Mouse (Mus musculus) forebrain, embryonic 12.5 days (tissue): Measurements from ENCODE around the gene Gpc5. TPM values are rescaled to one million over a fixed set of nuclear protein-coding genes. Genes with fewer than 3 reads are reported as not detected.
A peak's percentile ranks its signal among the peaks of the same experiment; 100 is the strongest.

Source experiments
- ATAC-seq: fragments of 200-750 bp; cut with Nextera tagmentation; 2 replicates; pipeline ENCODE4 v1.8.0; 2017; ENCODE audit warnings: moderate TSS enrichment; ENCODE audit not compliant: low FRiP score
- H3K27ac ChIP-seq: fragments of 300-500 bp; sonication (generic); 2 replicates; pipeline ENCODE4 v1.5.1; 2016; ENCODE audit warnings: mild to moderate bottlenecking
- H3K27me3 ChIP-seq: fragments of 300-500 bp; sonication (generic); 2 replicates; pipeline ENCODE4 v1.6.1; 2016; ENCODE audit warnings: mild to moderate bottlenecking
- H3K36me3 ChIP-seq: fragments of 300-500 bp; sonication (generic); replicated peaks from 2 replicates; pipeline ENCODE4 v1.6.1; 2016; ENCODE audit warnings: mild to moderate bottlenecking
- H3K4me1 ChIP-seq: fragments of 300-500 bp; sonication (generic); 2 replicates; pipeline ENCODE4 v1.6.1; 2016
- H3K4me2 ChIP-seq: fragments of 300-500 bp; sonication (generic); 2 replicates; pipeline ENCODE4 v1.6.1; 2016; ENCODE audit warnings: mild to moderate bottlenecking, moderate library complexity
- H3K4me3 ChIP-seq: fragments of 300-500 bp; sonication (generic); replicated peaks from 2 replicates; pipeline ENCODE4 v1.5.1; 2016; ENCODE audit warnings: mild to moderate bottlenecking
- H3K9ac ChIP-seq: fragments of 300-500 bp; sonication (generic); 2 replicates; pipeline ENCODE4 v1.6.1; 2016; ENCODE audit warnings: mild to moderate bottlenecking
- H3K9me3 ChIP-seq: fragments of 300-500 bp; sonication (generic); 2 replicates; pipeline ENCODE4 v1.6.1; 2016
- WGBS: fragments of 180-500 bp; shearing (Covaris S2); methylation state at CpG from one replicate; pipeline ENCODE4 v1.1.7; 2016; 5-methylcytosine and 5-hydroxymethylcytosine counted together
- polyA plus RNA-seq: library from polyadenylated mRNA; unstranded; fragments of >200 nt; fragmentation: Nextera tagmentation; extraction: Ambion mirVana; gene quantifications from 2 replicates; pipeline ENCODE4 v1.2.1, GENCODE M21; 2016

Gpc5 gene
- polyA plus RNA-seq, 1 experiment from 2014 or later: 1.3 TPM

DNA sequence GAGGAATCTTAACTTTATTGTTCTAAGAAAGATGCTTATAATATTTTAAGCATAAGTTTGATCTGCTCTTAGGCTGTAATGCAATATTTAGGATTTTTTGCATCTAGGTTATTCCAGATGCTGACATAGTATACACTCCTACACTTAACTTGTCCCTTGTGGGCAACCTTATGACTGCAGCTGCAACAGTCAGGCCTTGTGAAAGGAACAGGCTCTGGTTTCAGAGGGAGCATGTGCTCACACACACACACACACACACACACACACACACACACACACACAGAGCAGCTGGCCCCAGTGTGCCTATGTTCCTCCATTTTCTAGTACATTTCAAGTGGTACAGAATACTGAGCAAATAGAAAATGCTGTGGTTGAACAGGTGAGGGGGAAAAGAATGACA is 190.8 kb downstream of the Gpc5 start:
- H3K9ac ChIP-seq: no peak overlapping the region
- H3K36me3 ChIP-seq: no peaks in the 10 kb centered on the region
- H3K4me1 ChIP-seq: no peaks in the 10 kb centered on the region
- no peak overlapping the region for H3K4me3 ChIP-seq
- H3K27ac ChIP-seq: no peak overlapping the region
- no peaks in the 10 kb centered on the region for H3K27me3 ChIP-seq
- no peak overlapping the region for H3K4me2 ChIP-seq
- no peak for ATAC-seq
- no peaks in the 10 kb centered on the region for H3K9me3 ChIP-seq

DNA sequence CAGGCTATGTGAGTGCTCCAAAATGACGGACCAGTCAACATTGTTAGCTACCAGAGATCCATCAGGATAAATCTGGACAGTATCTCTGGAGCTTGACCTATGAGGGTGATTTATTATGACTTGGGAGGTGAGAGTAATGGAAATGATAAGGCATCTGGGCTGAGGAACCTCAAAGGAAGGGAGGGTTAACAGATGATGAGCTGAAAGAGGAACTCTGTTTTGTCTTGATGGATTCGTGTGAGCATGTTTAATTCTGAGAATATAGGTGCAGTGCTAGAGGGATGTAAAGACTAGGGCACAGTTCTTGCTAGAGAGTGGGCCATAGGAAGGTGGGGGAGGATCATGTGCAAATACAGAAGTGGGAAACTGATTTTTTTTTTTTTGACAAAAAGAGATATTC is 232.2 kb downstream of the Gpc5 start:
- no peak for ATAC-seq
- 93% methylated on average over 2 of the region's 2 CpGs for WGBS

DNA sequence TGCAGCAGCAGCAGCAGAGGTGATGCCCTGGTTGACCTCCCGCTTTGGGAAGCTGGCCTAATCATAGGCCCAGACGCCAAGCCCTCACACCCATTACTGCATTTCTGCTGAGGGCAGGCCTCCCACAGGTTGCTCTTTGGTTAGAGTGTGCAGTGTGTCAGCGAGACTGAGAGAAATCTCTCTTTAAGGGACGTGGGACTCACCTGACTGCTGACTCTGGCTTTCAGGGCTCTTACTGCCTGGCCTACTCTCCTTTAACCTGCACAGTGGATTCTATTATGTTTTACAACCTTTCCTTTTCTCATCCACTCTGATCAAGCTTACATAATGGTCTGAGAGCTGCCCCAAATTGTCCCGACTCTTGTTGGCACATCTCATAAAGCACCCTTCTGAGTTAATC is 234.4 kb downstream of the Gpc5 start:
- ATAC-seq: no peak
- no peak overlapping the region for H3K9ac ChIP-seq
- no peaks in the 10 kb centered on the region for H3K36me3 ChIP-seq
- H3K4me1 ChIP-seq: no peaks in the 10 kb centered on the region
- H3K4me2 ChIP-seq: no peak overlapping the region
- no peak overlapping the region for H3K4me3 ChIP-seq
- H3K27me3 ChIP-seq: no peaks in the 10 kb centered on the region
- H3K9me3 ChIP-seq: no peaks in the 10 kb centered on the region
- H3K27ac ChIP-seq: no peak overlapping the region
- WGBS: 55% methylated on average over 5 of the region's 5 CpGs

More for the DNA sequence above, 232.2 kb downstream of the Gpc5 start:
- Histone ChIP-seq H3K9ac (no peak overlapping the region), H3K4me2 (no peak overlapping the region), H3K4me3 (no peak overlapping the region), H3K27ac (no peak overlapping the region), H3K4me1 (no peaks in the 10 kb centered on the region), H3K36me3 (no peaks in the 10 kb centered on the region), H3K9me3 (no peaks in the 10 kb centered on the region), H3K27me3 (no peaks in the 10 kb centered on the region)

DNA sequence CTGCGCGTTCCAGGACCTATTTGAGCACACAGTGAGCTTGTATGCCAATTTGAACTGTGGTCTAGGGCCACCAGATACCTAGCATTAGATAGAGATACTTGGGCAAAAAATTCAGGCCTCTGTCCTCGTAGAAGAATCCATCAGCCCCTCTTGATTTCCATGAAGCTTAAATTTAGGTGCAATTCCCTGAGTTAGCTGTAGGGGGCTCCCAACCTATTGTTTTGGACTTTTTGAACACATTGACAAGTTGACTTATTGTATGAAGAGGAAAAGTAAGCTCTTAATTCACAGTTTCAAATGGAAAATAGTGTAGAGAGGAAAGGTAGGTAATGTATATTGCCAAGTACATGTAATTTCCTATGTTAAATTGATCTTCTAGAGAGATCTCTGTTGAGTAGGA is 247.1 kb downstream of the Gpc5 start:
- H3K27ac ChIP-seq: no peak overlapping the region
- no peaks in the 10 kb centered on the region for H3K4me1 ChIP-seq
- no peak overlapping the region for H3K9ac ChIP-seq
- 72% methylated on average over 3 of the region's 3 CpGs for WGBS
- no peak overlapping the region for H3K4me3 ChIP-seq
- no peaks in the 10 kb centered on the region for H3K27me3 ChIP-seq
- no peaks in the 10 kb centered on the region for H3K9me3 ChIP-seq
- no peak overlapping the region for H3K4me2 ChIP-seq
- no peak for ATAC-seq
- no peaks in the 10 kb centered on the region for H3K36me3 ChIP-seq

DNA sequence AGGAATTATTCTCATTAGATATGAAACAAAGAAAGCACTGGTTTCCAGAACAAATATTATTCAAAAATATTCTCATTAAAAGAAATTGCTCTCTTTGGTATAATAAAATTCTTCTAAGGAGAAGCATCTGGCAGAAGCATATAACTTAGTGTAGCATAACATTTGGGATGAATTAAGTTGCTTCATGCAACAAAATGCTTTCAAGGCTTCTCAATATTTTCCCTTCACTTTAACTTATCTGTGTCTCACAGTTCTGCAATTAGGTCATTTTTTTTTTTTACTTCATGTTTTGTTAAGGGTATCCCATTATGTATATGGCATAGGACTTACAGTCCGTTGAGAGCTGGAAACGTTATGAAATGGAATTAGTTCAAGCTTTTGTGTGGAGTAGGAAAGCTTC is 250.6 kb downstream of the Gpc5 start:
- no peak overlapping the region for H3K9ac ChIP-seq
- WGBS: 85% methylated on average over 2 of the region's 2 CpGs
- H3K36me3 ChIP-seq: no peaks in the 10 kb centered on the region
- no peak overlapping the region for H3K27ac ChIP-seq
- no peaks in the 10 kb centered on the region for H3K9me3 ChIP-seq
- H3K4me1 ChIP-seq: no peaks in the 10 kb centered on the region
- no peak overlapping the region for H3K4me2 ChIP-seq
- no peaks in the 10 kb centered on the region for H3K27me3 ChIP-seq
- no peak for ATAC-seq
- H3K4me3 ChIP-seq: no peak overlapping the region

DNA sequence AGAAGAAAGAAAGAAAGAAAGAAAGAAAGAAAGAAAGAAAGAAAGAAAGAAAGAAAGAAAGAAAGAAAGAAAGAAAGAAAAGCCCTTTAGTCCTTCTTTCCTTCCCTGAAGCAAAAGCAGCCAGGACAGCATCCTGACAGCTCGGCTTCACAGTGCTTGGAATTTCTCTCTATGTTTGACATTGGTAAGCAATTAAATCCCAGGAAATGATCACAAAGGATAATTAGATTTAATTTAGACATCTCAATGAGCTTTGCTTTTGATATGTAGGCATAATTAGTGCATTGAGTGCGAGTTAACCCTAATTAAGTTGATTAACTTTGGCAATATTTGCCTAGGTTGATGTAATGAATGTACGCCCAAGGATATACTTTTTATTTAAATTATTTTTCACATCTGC is 257.4 kb downstream of the Gpc5 start:
- H3K27ac ChIP-seq: no peak overlapping the region
- 40% methylated on average over 3 of the region's 3 CpGs for WGBS
- no peak overlapping the region for H3K4me2 ChIP-seq
- ATAC-seq: no peak
- H3K36me3 ChIP-seq: no peaks in the 10 kb centered on the region
- no peaks in the 10 kb centered on the region for H3K27me3 ChIP-seq
- no peaks in the 10 kb centered on the region for H3K4me1 ChIP-seq
- no peaks in the 10 kb centered on the region for H3K9me3 ChIP-seq
- no peak overlapping the region for H3K9ac ChIP-seq
- no peak overlapping the region for H3K4me3 ChIP-seq

DNA sequence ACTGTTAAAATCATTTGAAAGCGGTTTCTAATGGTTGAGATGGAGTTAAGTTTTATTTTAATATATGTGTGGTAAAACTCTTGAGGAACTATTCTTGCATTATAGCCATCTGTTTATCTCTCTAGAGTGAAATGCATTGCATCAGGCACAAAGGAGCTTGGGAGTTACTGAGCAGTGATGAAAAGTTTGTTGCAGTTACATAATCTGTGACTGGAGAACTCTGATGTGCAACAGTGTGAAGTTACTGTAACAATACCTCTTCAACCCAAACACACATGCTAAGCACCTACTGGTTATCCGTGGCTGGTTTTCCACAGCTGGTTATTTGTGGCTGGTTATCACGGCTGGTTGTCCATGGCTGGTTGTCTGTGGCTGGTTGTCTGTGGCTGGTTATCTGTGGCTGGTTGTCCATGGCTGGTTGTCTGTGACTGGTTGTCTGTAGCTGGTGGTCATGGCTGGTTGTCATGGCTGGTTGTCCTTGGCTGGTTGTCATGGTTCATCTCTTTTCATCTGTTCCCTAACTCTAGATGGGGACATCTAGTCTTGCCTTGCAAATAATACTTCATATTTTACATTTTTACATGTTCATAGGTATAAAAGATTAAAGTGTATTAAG is 273.4 kb downstream of the Gpc5 start:
- Histone ChIP-seq H3K27me3 (no peaks in the 10 kb centered on the region), H3K9me3 (no peaks in the 10 kb centered on the region), H3K4me1 (no peaks in the 10 kb centered on the region), H3K4me2 (no peak overlapping the region), H3K27ac (no peak overlapping the region), H3K9ac (no peak overlapping the region), H3K36me3 (no peaks in the 10 kb centered on the region), H3K4me3 (no peak overlapping the region)
- WGBS: 94% methylated on average over 3 of the region's 3 CpGs
- ATAC-seq: no peak

DNA sequence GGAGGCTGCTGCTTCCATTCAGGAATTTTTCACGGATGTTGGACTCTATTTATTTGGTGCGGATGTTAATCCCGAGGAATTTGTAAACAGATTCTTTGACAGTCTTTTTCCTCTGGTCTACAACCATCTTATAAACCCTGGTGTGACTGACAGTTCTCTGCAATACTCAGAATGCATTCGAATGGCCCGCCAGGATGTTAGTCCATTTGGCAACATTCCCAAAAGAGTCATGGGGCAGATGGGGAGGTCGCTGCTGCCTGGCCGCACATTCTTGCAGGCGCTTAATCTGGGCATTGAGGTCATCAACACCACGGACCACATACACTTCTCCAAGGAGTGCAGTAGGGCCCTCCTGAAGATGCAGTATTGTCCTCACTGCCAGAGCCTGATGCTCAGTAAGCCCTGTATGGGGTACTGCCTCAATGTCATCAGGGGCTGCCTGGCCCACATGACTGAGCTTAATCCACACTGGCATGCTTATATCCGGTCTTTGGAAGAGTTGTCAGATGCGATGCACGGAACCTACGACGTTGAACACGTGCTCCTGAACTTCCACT is 277.7 kb downstream of the Gpc5 start:
- Histone ChIP-seq H3K9me3 (no peaks in the 10 kb centered on the region), H3K4me3 (no peak overlapping the region), H3K27ac (no peak overlapping the region), H3K4me2 (no peak overlapping the region), H3K36me3 (no peaks in the 10 kb centered on the region), H3K9ac (no peak overlapping the region), H3K4me1 (no peaks in the 10 kb centered on the region), H3K27me3 (no peaks in the 10 kb centered on the region)
- 0 out of 2 replicates have a peak, but pooled peaks have one; percentile 12 for ATAC-seq
- WGBS: 71% methylated on average over 15 of the region's 15 CpGs

DNA sequence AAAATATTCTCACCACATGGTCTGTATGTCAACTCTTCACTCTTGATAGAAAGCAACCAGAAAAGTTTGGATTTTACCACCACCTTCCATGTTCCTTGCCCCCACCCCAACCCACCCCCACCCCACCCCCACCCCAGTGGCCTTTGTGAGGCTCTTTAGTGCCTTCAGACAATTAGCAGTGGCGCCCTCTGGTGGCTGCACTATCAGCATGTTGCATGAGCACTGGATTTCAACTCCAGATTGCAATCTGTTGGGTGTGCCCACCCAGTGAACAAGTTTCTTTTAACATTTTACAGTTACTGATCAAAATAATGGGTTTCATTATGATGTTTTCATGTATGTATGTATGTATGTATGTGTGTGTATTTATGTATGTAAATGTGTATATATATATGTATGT is 279.1 kb downstream of the Gpc5 start:
- no peaks in the 10 kb centered on the region for H3K36me3 ChIP-seq
- 14% methylated on average over 1 of the region's 1 CpGs for WGBS
- no peak overlapping the region for H3K27ac ChIP-seq
- no peak overlapping the region for H3K9ac ChIP-seq
- no peak overlapping the region for H3K4me3 ChIP-seq
- H3K9me3 ChIP-seq: no peaks in the 10 kb centered on the region
- H3K4me2 ChIP-seq: no peak overlapping the region
- no peaks in the 10 kb centered on the region for H3K4me1 ChIP-seq
- no peak for ATAC-seq
- H3K27me3 ChIP-seq: no peaks in the 10 kb centered on the region

DNA sequence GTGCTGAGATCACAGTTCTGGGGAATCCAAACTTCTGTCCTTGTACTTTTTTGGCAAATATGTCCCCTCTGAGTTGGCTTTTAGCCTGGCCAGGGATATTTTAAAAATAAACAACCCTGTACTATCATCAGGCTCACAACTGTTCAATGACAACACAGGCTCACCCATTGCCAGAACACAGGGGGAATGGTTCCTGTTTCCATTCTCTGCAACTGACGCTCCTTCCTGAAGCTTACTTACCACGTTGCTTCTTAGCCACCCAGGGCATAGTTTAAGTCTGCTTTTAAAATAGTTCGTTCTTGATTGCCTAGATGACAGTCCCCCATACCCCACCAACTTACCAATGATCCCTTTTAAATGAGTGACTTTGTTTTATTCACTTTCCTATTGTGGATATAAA is 299.8 kb downstream of the Gpc5 start:
- Histone ChIP-seq H3K9me3 (no peaks in the 10 kb centered on the region), H3K27ac (no peak overlapping the region), H3K4me2 (no peak overlapping the region), H3K36me3 (no peaks in the 10 kb centered on the region), H3K4me3 (no peak overlapping the region), H3K9ac (no peak overlapping the region), H3K27me3 (no peaks in the 10 kb centered on the region), H3K4me1 (no peaks in the 10 kb centered on the region)
- 78% methylated on average over 3 of the region's 3 CpGs for WGBS
- ATAC-seq: no peak

DNA sequence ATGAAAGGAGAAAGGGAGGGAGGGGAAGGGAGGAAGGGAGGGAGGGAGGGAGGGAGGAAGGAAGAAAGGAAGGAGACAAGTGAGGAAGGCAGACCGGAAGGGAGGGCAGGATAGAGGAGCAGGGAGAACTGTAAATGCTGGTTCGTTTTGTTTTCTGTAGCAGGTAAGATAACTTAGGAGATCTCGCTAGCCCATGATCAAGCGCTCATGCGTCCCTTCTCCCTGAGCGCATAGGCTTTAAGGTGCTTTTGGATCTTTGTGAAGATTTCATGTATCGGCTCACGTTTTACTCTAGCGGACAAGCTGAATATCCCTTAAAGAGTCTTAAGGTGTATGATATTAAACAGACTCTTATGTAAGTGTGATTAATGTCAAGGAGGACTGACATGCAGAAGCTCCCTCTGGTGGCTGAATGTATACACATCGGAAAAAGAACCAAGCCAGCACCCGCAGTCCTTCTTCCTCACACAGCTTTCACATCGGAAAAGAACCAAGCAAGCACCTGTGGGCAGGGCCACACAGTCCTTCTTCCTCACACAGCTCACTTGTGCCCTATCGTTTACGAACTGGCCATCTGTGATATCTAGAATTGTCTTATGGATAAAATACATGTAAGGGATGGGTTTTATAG is 301.0 kb downstream of the Gpc5 start:
- H3K4me3 ChIP-seq: no peak overlapping the region
- H3K4me2 ChIP-seq: no peak overlapping the region; the same call in 1 of the 2 replicates
- no peaks in the 10 kb centered on the region for H3K4me1 ChIP-seq
- no peak overlapping the region for H3K27ac ChIP-seq
- no peaks in the 10 kb centered on the region for H3K9me3 ChIP-seq
- no peak overlapping the region for H3K9ac ChIP-seq
- WGBS: 54% methylated on average over 14 of the region's 14 CpGs
- ATAC-seq: peak; percentile 69
- no peaks in the 10 kb centered on the region for H3K36me3 ChIP-seq
- H3K27me3 ChIP-seq: no peaks in the 10 kb centered on the region

DNA sequence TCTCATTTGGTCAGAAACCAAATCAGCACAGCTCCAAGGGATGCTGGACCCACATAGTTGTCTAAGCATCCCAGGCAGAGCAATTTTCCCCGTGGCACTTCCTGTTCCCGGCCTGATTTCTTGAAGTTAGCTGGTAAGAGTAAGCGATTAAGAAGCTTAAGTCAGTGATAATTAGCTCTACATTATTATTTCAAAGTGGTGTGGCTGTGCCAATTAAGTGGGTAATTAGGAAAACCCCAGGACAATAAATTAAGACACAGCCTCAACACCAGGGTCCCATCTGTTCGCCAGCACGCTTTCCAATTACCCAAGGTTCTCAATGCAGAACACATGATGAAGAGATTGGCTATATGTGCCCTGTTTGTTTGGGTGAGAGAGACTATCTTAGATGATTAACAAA is 314.6 kb downstream of the Gpc5 start:
- H3K4me2 ChIP-seq: no peak overlapping the region
- 14% methylated on average over 5 of the region's 5 CpGs for WGBS
- no peaks in the 10 kb centered on the region for H3K36me3 ChIP-seq
- 0 out of 2 replicates have a peak overlapping the region, but pooled peaks have one; percentile 38 for H3K27ac ChIP-seq
- ATAC-seq: peak; percentile 89
- H3K9ac ChIP-seq: no peak overlapping the region
- peaks cover 19% of the 10 kb centered on the region for H3K27me3 ChIP-seq
- H3K4me3 ChIP-seq: no peak overlapping the region
- no peaks in the 10 kb centered on the region for H3K9me3 ChIP-seq
- H3K4me1 ChIP-seq: no peaks in the 10 kb centered on the region

DNA sequence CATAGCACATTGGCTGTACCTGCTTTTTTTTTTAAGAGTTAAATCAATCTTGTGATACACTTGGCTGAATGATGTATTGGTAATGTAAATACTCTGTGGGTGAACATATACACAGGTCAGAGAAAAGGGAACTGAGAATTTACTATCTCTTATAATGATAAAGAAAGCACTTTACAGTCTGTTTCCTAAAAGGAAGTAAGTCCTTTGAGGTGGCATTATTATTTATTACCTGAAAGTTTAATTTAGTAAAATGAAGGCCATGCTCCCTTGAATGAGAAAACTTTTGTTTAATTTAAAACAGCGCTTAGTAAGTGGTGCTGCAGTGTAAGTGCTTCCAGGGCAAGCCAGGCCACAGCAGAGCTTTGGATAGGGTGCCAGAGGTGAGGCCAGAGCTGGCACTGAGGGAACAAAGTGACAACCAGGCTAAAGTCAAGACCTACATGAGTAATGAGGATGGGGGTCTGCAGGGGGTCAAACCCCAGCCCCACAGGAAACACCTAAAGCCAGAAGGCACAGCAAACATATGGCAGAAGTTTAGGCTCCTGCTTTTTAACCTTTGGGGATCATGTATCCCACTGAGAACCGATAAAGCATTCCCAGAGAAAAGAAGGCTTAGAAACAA is 315.4 kb downstream of the Gpc5 start:
- no peak overlapping the region for H3K4me3 ChIP-seq
- H3K9me3 ChIP-seq: no peaks in the 10 kb centered on the region
- H3K4me1 ChIP-seq: no peaks in the 10 kb centered on the region
- H3K27ac ChIP-seq: no peak overlapping the region
- no peaks in the 10 kb centered on the region for H3K36me3 ChIP-seq
- no peak overlapping the region for H3K4me2 ChIP-seq
- H3K27me3 ChIP-seq: peaks cover 19% of the 10 kb centered on the region
- no peak overlapping the region for H3K9ac ChIP-seq
- WGBS: 60% methylated on average over 2 of the region's 2 CpGs
- ATAC-seq: no peak; the same call in 1 of the 2 replicates
